Mouse (Mus musculus) liver, embryonic 16.5 days (tissue): ENCODE measurements around the gene Marc2. TPM values are rescaled to one million over a fixed set of nuclear protein-coding genes. Genes with fewer than 3 reads are reported as not detected.
A peak's percentile ranks its signal among the peaks of the same experiment; 100 is the strongest.

Experiments used
- ATAC-seq: fragments of 200-750 bp; cut with Nextera tagmentation; 2 replicates; pipeline ENCODE4 v1.8.0; 2017; ENCODE audit warnings: low read depth, mild to moderate bottlenecking, moderate number of reproducible peaks, moderate library complexity
- H3K27ac ChIP-seq: fragments of 300-500 bp; sonication (generic); 2 replicates; pipeline ENCODE4 v1.5.1; 2014; ENCODE audit warnings: mild to moderate bottlenecking, low read length
- H3K27me3 ChIP-seq: fragments of 300-500 bp; sonication (generic); 2 replicates; pipeline ENCODE4 v1.6.1; 2014; ENCODE audit warnings: low read depth, low read length, mixed read lengths; ENCODE audit not compliant: control insufficient read depth, insufficient read depth
- H3K36me3 ChIP-seq: fragments of 300-500 bp; sonication (generic); 2 replicates; pipeline ENCODE4 v1.6.1; 2014; ENCODE audit warnings: mild to moderate bottlenecking; ENCODE audit not compliant: control insufficient read depth, insufficient read depth
- H3K4me1 ChIP-seq: fragments of 300-500 bp; sonication (generic); 2 replicates; pipeline ENCODE4 v1.6.1; 2014; ENCODE audit warnings: low read depth, low read length, mixed read lengths; ENCODE audit not compliant: control insufficient read depth
- H3K4me2 ChIP-seq: fragments of 300-500 bp; sonication (generic); 2 replicates; pipeline ENCODE4 v1.6.1; 2014; ENCODE audit warnings: low read depth, low read length, mixed read lengths
- H3K4me3 ChIP-seq: fragments of 300-500 bp; sonication (generic); 2 replicates; pipeline ENCODE4 v1.5.1; 2014; ENCODE audit warnings: low read depth, mild to moderate bottlenecking, low read length
- H3K9ac ChIP-seq: fragments of 300-500 bp; sonication (generic); 2 replicates; pipeline ENCODE4 v1.6.1; 2014; ENCODE audit warnings: low read depth, low read length
- H3K9me3 ChIP-seq: fragments of 300-500 bp; sonication (generic); replicated peaks from 2 replicates; pipeline ENCODE4 v1.6.1; 2016; ENCODE audit warnings: low read length; ENCODE audit not compliant: control insufficient read depth
- WGBS: fragments of 180-500 bp; shearing (Covaris S2); extraction: QIAGEN DNeasy Blood & Tissue Kit; methylation state at CpG from one replicate; pipeline ENCODE4 v1.1.7; 2014; ENCODE audit not compliant: insufficient replicate concordance; 5-methylcytosine and 5-hydroxymethylcytosine counted together
- polyA plus RNA-seq: library from polyadenylated mRNA; unstranded; fragments of >200 nt; fragmentation: Nextera tagmentation; extraction: Ambion mirVana; gene quantifications from 2 replicates; pipeline ENCODE4 v1.2.1, GENCODE M21; 2015

Gene Marc2
- polyA plus RNA-seq, 1 experiment from 2014 or later, result 222 TPM

DNA sequence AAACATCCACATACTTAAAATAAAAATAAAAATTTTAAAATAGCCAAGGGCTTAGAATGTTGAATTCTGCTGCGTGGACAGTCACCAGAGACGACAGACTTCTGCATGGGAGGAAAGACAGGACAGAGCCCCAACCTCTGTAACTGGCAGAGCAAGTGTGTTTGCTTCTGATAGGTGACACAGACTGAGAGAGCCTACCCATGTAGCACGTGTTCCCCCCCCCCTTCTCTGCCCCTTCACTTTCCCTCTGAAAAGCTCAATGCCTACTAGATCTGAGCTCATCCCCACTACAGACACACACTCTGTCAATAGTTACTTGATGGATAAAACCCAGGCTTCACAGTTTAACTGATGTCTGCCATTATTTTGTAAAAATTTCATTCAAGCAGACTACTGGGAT, 722 bp upstream of the Marc2 start:
- Histone ChIP-seq H3K36me3 (no peaks in the 10 kb centered on the region), H3K4me1 (peaks cover 49% of the 10 kb centered on the region), H3K4me3 (peak overlapping the region; percentile 96), H3K27me3 (no peaks in the 10 kb centered on the region), H3K27ac (peak overlapping the region; percentile 92), H3K9me3 (no peaks in the 10 kb centered on the region), H3K9ac (peak overlapping the region; percentile 97), H3K4me2 (peak overlapping the region; percentile 98)
- WGBS, result 22% methylated on average over 3 of the region's 3 CpGs
- no peak for ATAC-seq

GRCm38 (mm10) chr1:184845111-184846071, 860 bp downstream of the Marc2 start:
- peaks cover 47% of the 10 kb centered on the region for H3K4me1 ChIP-seq
- H3K4me3 ChIP-seq, result peak overlapping the region; percentile 96
- peak; percentile 97 for ATAC-seq
- no peaks in the 10 kb centered on the region for H3K27me3 ChIP-seq
- peak overlapping the region; percentile 98 for H3K4me2 ChIP-seq
- H3K9me3 ChIP-seq, result no peaks in the 10 kb centered on the region
- peak overlapping the region; percentile 97 for H3K9ac ChIP-seq
- under 1% methylated on average over 67 of the region's 67 CpGs for WGBS
- H3K36me3 ChIP-seq, result peaks cover 3% of the 10 kb centered on the region
- peak overlapping the region; percentile 92 for H3K27ac ChIP-seq

GRCm38 (mm10) chr1:184844326-184845066, 1.8 kb downstream of the Marc2 start:
- WGBS, result 12% methylated on average over 15 of the region's 15 CpGs
- Histone ChIP-seq H3K9ac (peak overlapping the region; percentile 97), H3K4me3 (peak overlapping the region; percentile 96), H3K4me2 (peak overlapping the region; percentile 98), H3K4me1 (peaks cover 47% of the 10 kb centered on the region), H3K27ac (peak overlapping the region; percentile 92), H3K27me3 (no peaks in the 10 kb centered on the region), H3K9me3 (no peaks in the 10 kb centered on the region), H3K36me3 (peaks cover 3% of the 10 kb centered on the region)
- ATAC-seq, result no peak

- H3K27ac ChIP-seq, result peak overlapping the region; percentile 43
- H3K4me3 ChIP-seq, result no peak overlapping the region
- no peaks in the 10 kb centered on the region for H3K9me3 ChIP-seq
- H3K9ac ChIP-seq, result no peak overlapping the region
- WGBS, result 69% methylated on average over 4 of the region's 4 CpGs
- peak; percentile 59 for ATAC-seq
- H3K27me3 ChIP-seq, result no peaks in the 10 kb centered on the region
- peaks cover 4% of the 10 kb centered on the region for H3K36me3 ChIP-seq
- H3K4me1 ChIP-seq, result peaks cover 17% of the 10 kb centered on the region
- H3K4me2 ChIP-seq, result no peak overlapping the region
These were observed 8.6 kb downstream of the Marc2 start for GRCm38 (mm10) chr1:184837649-184838048.

GRCm38 (mm10) chr1:184836350-184836749, 9.9 kb downstream of the Marc2 start:
- no peak for ATAC-seq
- H3K9ac ChIP-seq, result no peak overlapping the region
- H3K27ac ChIP-seq, result no peak overlapping the region
- peaks cover 8% of the 10 kb centered on the region for H3K4me1 ChIP-seq
- peaks cover 11% of the 10 kb centered on the region for H3K36me3 ChIP-seq
- no peaks in the 10 kb centered on the region for H3K9me3 ChIP-seq
- no peak overlapping the region for H3K4me2 ChIP-seq
- WGBS, result 79% methylated on average over 5 of the region's 5 CpGs
- H3K27me3 ChIP-seq, result no peaks in the 10 kb centered on the region
- no peak overlapping the region for H3K4me3 ChIP-seq

DNA sequence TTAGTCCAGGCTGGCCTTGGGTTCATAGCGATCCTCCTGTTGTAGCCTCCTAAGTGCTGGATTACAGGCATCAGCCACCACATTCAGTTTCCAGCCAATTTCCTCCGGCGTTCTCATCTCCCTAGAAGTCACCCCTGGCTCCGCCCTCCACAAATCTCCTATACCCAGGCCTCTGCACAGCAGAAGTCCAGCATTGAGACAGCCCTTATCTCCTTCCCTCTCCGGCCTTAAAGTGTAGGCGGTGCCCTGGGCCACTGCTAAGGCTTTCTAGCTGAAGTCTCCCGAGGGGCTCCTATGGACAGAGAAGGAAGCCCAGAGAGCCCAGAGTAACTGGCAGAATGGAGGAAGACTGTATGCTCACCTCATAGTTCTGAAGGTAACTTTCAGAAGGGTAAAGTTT, 12.8 kb downstream of the Marc2 start:
- peaks cover 2% of the 10 kb centered on the region; the same call in 1 of the 2 replicates for H3K4me1 ChIP-seq
- H3K36me3 ChIP-seq, result peaks cover 13% of the 10 kb centered on the region; the same call in 1 of the 2 replicates
- H3K9ac ChIP-seq, result no peak overlapping the region
- no peak overlapping the region for H3K4me3 ChIP-seq
- WGBS, result 71% methylated on average over 7 of the region's 7 CpGs
- H3K27me3 ChIP-seq, result no peaks in the 10 kb centered on the region
- ATAC-seq, result 0 out of 2 replicates have a peak, but pooled peaks have one; percentile 37
- H3K27ac ChIP-seq, result no peak overlapping the region
- H3K9me3 ChIP-seq, result no peaks in the 10 kb centered on the region
- no peak overlapping the region for H3K4me2 ChIP-seq

DNA sequence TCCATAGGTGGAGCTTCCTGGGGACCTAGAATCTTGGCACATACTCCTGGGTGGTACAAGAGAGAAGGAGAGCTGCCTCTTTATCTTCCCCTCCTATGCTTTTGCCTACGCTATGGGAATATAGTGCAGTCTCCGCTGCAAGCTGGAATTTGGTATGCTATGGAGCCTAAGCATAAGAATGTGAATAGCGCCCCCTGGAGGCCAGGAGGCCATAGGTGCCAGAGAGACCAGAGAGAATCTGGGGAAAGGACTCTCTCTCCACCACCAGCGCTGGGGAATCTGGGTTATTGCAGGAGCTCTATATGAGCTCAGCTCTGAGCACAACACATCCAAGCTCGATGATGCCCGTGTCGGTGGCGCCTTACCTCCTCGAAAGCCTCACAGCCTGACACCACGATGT, 14.0 kb downstream of the Marc2 start:
- H3K9me3 ChIP-seq, result no peaks in the 10 kb centered on the region
- H3K4me1 ChIP-seq, result peaks cover 2% of the 10 kb centered on the region; the same call in 1 of the 2 replicates
- no peak overlapping the region for H3K4me2 ChIP-seq
- H3K27me3 ChIP-seq, result no peaks in the 10 kb centered on the region
- H3K36me3 ChIP-seq, result peaks cover 13% of the 10 kb centered on the region; the same call in 1 of the 2 replicates
- no peak overlapping the region for H3K9ac ChIP-seq
- H3K27ac ChIP-seq, result no peak overlapping the region
- ATAC-seq, result no peak; the same call in 1 of the 2 replicates
- 78% methylated on average over 10 of the region's 10 CpGs for WGBS
- H3K4me3 ChIP-seq, result no peak overlapping the region

DNA sequence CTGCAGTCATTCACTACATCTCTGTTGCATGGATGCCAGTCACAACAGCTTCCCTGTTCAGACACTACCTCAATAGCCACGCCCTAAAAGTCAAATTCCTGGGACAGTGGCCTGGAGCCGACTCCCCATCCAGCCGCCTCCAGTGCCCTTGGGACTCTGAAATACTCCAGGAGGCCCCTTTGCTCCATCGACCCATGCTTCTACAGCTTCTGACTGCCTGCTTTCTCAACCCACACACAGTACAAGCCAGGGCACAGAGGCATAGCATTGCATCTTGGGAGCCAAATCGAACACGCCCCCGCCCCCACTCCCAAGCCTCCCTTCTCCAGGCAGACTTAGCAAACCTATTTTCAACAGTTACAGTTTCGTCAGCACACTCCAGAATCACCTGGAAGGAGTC, 16.4 kb downstream of the Marc2 start:
- H3K27me3 ChIP-seq, result no peaks in the 10 kb centered on the region
- H3K36me3 ChIP-seq, result peaks cover 16% of the 10 kb centered on the region; the same call in 1 of the 2 replicates
- H3K4me1 ChIP-seq, result peaks cover 2% of the 10 kb centered on the region
- ATAC-seq, result no peak
- no peaks in the 10 kb centered on the region for H3K9me3 ChIP-seq
- no peak overlapping the region for H3K27ac ChIP-seq
- 75% methylated on average over 8 of the region's 8 CpGs for WGBS
- no peak overlapping the region for H3K4me2 ChIP-seq
- H3K4me3 ChIP-seq, result no peak overlapping the region
- no peak overlapping the region for H3K9ac ChIP-seq
